Mouse (Mus musculus) hindbrain, embryonic 15.5 days (tissue): ENCODE measurements at regions not wholly inside any gene's neighbourhood (a gene's known extent, or its start where the extent isn't known, plus 50 kb on each side); places are given as distances from the start of the nearest gene placed in this dataset.

ENCODE experiments used
- ATAC-seq: fragments of 200-750 bp; cut with Nextera tagmentation; 2 replicates; pipeline ENCODE4 v1.8.0; 2017; ENCODE audit warnings: low read depth, moderate number of reproducible peaks, moderate TSS enrichment; ENCODE audit not compliant: low FRiP score
- H3K27ac ChIP-seq: fragments of 300-500 bp; sonication (generic); replicated peaks from 2 replicates; pipeline ENCODE4 v1.5.1; 2015; ENCODE audit warnings: mild to moderate bottlenecking, inconsistent platforms
- H3K27me3 ChIP-seq: fragments of 300-500 bp; sonication (generic); 2 replicates; pipeline ENCODE4 v1.6.1; 2015; ENCODE audit warnings: control low read depth, inconsistent platforms
- H3K36me3 ChIP-seq: fragments of 300-500 bp; sonication (generic); 2 replicates; pipeline ENCODE4 v1.6.1; 2015; ENCODE audit warnings: control low read depth, inconsistent platforms
- H3K4me1 ChIP-seq: fragments of 300-500 bp; sonication (generic); replicated peaks from 2 replicates; pipeline ENCODE4 v1.6.1; 2015; ENCODE audit warnings: control low read depth, inconsistent platforms
- H3K4me2 ChIP-seq: fragments of 300-500 bp; sonication (generic); 2 replicates; pipeline ENCODE4 v1.6.1; 2015; ENCODE audit warnings: moderate library complexity, mild to moderate bottlenecking, inconsistent platforms
- H3K4me3 ChIP-seq: fragments of 300-500 bp; sonication (generic); 2 replicates; pipeline ENCODE4 v1.5.1; 2015; ENCODE audit warnings: mild to moderate bottlenecking, inconsistent platforms
- H3K9ac ChIP-seq: fragments of 300-500 bp; sonication (generic); 2 replicates; pipeline ENCODE4 v1.6.1; 2015; ENCODE audit warnings: inconsistent platforms
- H3K9me3 ChIP-seq: fragments of 300-500 bp; sonication (generic); 2 replicates; pipeline ENCODE4 v1.6.1; 2016; ENCODE audit warnings: control low read depth, inconsistent platforms
- WGBS: fragments of 180-500 bp; shearing (Covaris S2); methylation state at CpG from one replicate; pipeline ENCODE4 v1.1.7; 2015; 5-methylcytosine and 5-hydroxymethylcytosine counted together

DNA sequence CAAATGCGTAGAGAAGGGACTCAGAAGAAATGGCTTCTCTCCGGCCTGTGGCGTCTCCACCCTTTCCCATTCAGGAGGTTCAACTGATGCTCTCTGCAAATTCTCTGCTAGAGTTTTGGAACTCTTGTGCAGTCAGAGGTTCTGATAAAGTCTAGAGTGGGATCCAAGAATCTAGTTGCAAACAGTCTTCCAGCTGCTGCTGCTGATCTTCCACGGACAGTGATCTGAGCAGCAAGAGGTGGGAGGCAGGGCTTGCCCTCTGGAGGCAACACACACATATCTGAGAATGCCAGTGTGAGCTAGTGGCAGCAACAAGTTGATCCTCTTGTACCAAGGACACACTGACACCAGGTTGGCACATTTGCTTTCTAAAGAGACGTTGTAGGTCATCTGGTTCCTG, 93.4 kb upstream of the Gas1 start:
- Histone ChIP-seq H3K9ac (no peak overlapping the region), H3K4me2 (no peak overlapping the region), H3K9me3 (no peaks in the 10 kb centered on the region; the same call in 1 of the 2 replicates), H3K36me3 (no peaks in the 10 kb centered on the region), H3K27me3 (no peaks in the 10 kb centered on the region), H3K27ac (no peak overlapping the region), H3K4me1 (peaks cover 8% of the 10 kb centered on the region), H3K4me3 (no peak overlapping the region)
- WGBS = 93% methylated on average over 5 of the region's 5 CpGs
- ATAC-seq = no peak

DNA sequence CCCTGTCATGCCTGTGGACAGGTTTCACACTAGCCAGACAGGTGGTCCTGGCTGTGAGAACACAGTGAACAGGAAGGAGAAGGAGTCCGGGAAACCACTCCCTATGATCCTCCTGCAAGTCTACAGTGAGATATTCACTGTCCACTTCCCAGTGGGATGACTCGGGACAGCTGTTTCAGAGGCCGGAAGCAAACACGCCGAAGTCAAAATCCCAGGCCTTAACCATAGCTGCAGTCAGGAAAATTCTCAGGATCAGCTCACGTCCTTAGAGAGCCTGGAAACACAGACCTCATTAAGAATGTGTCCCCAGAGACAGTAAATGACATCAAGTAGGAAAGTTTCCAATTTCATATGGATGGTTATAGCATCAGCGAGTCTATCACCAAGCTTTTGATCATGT, 96.2 kb upstream of the Gas1 start:
- ATAC-seq = no peak
- Histone ChIP-seq H3K4me2 (no peak overlapping the region), H3K9me3 (no peaks in the 10 kb centered on the region; the same call in 1 of the 2 replicates), H3K4me1 (no peaks in the 10 kb centered on the region; the same call in 1 of the 2 replicates), H3K9ac (no peak overlapping the region), H3K36me3 (no peaks in the 10 kb centered on the region), H3K27me3 (no peaks in the 10 kb centered on the region), H3K4me3 (no peak overlapping the region), H3K27ac (no peak overlapping the region)
- 80% methylated on average over 7 of the region's 7 CpGs for WGBS

DNA sequence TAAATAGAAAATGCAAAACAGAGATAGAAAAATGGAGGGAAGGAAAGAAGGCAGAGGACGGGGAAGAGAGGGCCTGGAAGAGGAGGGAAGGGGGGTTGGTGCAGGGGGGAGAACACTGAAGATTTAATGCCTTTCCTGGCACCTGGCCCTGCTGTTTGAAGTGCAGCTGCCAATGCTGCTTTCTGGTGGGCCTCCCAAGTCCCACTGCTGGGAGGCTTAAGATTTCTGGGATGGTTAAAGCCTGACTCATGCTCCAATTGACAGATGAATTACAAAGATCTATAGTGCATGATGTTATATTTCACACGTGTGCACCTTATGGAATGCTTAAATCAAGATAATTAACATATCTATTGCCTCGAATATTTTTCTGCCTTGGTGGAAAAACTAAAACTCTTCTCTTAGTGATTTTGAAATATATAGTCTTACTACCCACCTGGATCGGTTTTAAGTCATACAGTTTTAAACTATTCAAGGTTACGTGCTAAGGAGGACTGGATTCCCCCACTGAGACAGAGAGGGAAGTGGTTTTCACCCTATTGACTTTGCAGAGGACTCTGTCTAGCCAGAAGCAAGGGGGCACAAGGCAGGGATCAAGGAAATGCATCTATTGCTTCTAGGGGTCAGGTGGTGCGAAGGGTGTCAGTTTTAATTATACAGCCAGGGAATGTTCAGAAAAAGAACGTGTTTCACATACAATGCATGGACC, 105.5 kb upstream of the Gas1 start:
- H3K27me3 ChIP-seq = no peaks in the 10 kb centered on the region
- H3K4me1 ChIP-seq = no peaks in the 10 kb centered on the region
- H3K27ac ChIP-seq = no peak overlapping the region
- no peak overlapping the region for H3K4me3 ChIP-seq
- 64% methylated on average over 7 of the region's 7 CpGs for WGBS
- ATAC-seq = no peak
- H3K36me3 ChIP-seq = no peaks in the 10 kb centered on the region
- no peak overlapping the region for H3K4me2 ChIP-seq
- no peak overlapping the region for H3K9ac ChIP-seq
- no peaks in the 10 kb centered on the region for H3K9me3 ChIP-seq

DNA sequence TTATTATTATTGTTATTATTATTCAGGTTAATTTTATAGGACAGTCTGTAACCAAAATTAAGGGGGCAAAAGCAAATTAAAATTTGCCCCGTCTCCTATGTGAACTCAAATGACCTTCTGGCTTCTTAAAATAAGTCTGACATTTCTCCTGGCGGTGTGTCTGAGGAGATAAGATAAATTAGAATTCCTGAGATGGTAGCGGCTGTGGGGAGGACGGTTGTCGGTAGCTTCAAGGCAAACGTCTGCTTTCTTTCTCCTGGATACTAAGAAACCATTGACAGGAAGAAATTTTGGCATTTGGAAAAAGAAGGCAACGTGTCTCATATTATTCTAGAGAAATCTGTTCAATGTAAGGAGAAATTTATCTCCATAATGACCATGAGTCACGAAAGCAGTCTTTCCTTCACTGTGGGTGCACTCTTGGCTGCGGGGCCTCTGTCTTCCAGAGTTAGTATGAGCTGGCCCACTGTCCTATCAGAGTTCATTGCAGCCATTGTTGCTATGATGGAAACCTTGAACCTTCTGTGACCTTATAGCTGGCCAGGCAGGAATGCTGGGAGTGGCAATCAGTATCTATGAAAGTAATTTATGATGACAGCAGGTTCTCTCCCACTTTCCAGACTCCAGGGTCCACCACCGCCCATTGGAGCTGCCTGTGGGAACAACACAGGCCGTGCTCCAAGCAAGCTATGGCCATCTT, 109.5 kb upstream of the Gas1 start:
- Histone ChIP-seq H3K4me3 (no peak overlapping the region), H3K27ac (no peak overlapping the region), H3K9me3 (no peaks in the 10 kb centered on the region), H3K9ac (no peak overlapping the region), H3K4me1 (no peaks in the 10 kb centered on the region), H3K27me3 (no peaks in the 10 kb centered on the region), H3K4me2 (no peak overlapping the region), H3K36me3 (no peaks in the 10 kb centered on the region)
- no peak for ATAC-seq
- WGBS = 77% methylated on average over 11 of the region's 11 CpGs

DNA sequence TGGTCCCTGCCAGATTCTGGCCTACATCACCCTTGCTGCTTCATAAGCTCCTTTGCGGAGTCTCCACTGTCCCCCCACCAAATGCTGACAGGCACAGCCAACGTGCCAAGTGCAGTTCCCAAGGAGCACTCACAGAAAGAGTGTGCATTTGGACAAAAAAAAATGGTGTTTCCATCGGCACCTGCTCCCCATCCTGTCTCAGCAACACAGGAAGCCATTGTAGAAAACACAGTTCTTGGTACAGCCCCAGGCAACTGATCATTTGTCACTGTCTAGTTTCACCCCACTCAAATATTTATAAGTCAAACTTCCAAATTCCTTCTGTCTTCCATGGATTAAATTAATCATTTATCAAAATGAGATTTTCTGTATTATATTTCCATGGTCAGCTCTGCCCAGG, 112.5 kb upstream of the Gas1 start:
- Histone ChIP-seq H3K4me2 (no peak overlapping the region), H3K27me3 (no peaks in the 10 kb centered on the region), H3K9me3 (no peaks in the 10 kb centered on the region), H3K36me3 (no peaks in the 10 kb centered on the region), H3K27ac (no peak overlapping the region), H3K9ac (no peak overlapping the region), H3K4me3 (no peak overlapping the region), H3K4me1 (no peaks in the 10 kb centered on the region)
- peak; percentile 66; the same call in 1 of the 2 replicates for ATAC-seq
- WGBS = 36% methylated on average over 3 of the region's 3 CpGs

DNA sequence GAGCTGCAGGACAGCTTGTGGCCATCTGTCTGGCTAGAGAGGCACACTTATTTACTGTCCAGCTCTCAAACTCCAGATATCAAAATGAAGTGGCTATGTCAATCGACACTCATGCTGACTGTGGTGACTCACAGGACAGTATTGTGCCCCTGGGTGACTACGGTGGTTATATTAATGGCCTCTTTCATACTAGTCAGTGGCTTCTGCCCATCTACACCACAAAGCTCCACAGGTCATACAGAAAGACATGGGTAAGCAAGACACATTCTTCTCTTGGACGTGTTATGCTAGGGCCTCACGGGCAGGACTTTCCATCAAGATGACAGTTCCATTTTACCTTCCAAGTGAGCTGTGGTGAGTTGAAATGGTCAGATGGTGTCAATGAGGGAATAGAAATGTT, 113.7 kb upstream of the Gas1 start:
- Histone ChIP-seq H3K9me3 (no peaks in the 10 kb centered on the region), H3K36me3 (no peaks in the 10 kb centered on the region), H3K4me3 (no peak overlapping the region), H3K27ac (no peak overlapping the region), H3K9ac (no peak overlapping the region), H3K4me2 (no peak overlapping the region), H3K27me3 (no peaks in the 10 kb centered on the region), H3K4me1 (no peaks in the 10 kb centered on the region)
- ATAC-seq = no peak
- 84% methylated on average over 4 of the region's 4 CpGs for WGBS

DNA sequence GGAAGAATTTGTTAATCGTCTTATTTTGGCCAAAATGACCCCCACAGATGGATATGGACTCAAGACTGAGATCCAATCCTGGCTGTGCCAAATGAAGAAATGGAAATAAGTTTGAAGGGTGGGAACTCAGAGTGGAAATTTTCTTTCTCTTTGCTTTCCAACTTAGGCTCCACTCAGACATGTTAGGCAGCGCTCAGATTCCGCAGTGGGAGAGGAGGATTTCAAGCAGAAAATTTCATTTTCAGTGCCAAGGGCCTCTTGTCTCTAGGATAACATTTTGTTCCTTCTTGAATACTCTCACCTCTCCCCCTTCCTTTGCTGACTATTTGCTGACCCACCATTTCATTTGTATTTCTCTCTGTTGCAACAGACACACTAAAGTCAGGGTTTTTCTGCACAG, 114.2 kb upstream of the Gas1 start:
- no peaks in the 10 kb centered on the region for H3K4me1 ChIP-seq
- H3K36me3 ChIP-seq = no peaks in the 10 kb centered on the region
- H3K9me3 ChIP-seq = no peaks in the 10 kb centered on the region
- H3K4me3 ChIP-seq = no peak overlapping the region
- no peak overlapping the region for H3K4me2 ChIP-seq
- no peaks in the 10 kb centered on the region for H3K27me3 ChIP-seq
- no peak overlapping the region for H3K27ac ChIP-seq
- WGBS = 86% methylated on average over 3 of the region's 3 CpGs
- H3K9ac ChIP-seq = no peak overlapping the region
- no peak for ATAC-seq

DNA sequence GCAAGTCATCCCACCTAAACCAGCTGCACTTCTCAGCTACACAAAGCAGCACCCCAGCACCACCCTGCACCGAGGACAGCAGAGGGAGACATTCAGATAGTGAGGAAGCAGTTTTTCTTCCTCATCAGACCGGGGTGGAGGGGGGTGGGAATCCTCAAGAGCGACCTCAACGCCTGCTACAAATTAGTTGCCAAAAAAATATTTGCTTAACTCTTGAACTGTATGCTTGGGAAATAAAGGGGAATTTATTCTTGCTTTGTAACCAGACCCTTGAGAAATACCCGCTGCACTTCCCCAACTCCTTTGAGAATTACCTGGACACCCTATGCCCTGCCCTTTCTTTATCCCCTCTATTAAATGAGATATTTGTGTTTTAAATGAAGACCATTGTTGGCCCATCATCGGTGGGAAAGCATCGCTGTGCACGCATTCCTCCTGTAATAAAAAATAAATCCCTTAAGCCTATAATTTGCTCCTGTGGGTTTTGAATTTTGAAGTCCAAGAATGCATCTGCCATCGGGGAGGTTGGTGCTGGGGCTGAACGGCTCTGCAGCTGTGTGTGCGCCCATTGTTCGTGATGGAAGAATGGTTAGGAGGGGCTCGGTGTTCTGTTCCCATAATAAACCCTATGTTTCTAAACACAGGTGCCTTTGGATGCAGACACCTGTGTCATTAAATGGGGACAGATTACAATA, 119.2 kb upstream of the Gas1 start:
- Histone ChIP-seq H3K9ac (no peak overlapping the region), H3K9me3 (no peaks in the 10 kb centered on the region), H3K4me1 (no peaks in the 10 kb centered on the region), H3K36me3 (no peaks in the 10 kb centered on the region), H3K27ac (no peak overlapping the region), H3K27me3 (no peaks in the 10 kb centered on the region), H3K4me2 (no peak overlapping the region), H3K4me3 (no peak overlapping the region)
- no peak for ATAC-seq
- WGBS = 76% methylated on average over 13 of the region's 13 CpGs

DNA sequence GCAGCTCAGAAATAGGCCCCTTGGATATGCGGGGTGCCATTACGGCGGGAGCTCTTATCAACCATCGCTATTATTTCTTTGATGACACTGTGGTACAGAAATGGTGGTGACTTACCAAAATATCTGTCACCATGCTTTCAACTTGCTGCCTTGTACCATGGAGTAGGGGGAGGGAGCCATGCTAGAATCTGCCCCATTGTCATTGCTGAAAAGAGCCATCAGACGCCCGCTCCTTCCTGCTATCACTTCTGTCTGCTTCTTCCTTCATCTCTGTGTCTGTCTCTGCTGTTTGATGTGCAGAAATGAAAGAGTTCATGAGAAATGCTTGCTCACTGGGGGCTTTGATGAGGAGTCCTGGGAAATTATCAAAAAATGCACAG, 119.7 kb upstream of the Gas1 start:
- Histone ChIP-seq H3K4me1 (no peaks in the 10 kb centered on the region), H3K9me3 (no peaks in the 10 kb centered on the region), H3K4me3 (no peak overlapping the region), H3K36me3 (no peaks in the 10 kb centered on the region), H3K9ac (no peak overlapping the region), H3K4me2 (no peak overlapping the region), H3K27me3 (no peaks in the 10 kb centered on the region), H3K27ac (no peak overlapping the region)
- 86% methylated on average over 6 of the region's 6 CpGs for WGBS
- ATAC-seq = no peak

DNA sequence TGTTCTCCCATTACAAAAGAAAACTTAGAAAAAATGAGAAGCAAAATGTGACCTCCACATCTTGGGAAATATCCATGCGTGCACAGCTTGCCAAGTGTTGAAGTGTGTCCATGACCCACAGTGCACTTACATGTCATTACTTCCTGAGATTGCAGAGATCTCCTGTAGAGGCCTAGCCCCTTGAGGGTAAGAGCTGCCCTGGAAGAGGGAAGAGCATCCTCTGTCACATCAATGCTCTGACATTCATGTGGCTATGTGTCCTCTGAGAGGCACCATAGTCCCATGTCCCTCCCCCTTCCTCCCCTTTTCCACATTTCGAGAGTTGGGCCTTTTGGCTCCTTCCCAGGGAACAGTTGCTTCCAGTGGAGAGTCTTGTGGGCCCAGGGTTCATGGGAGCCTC, 121.4 kb upstream of the Gas1 start:
- WGBS = 64% methylated on average over 2 of the region's 2 CpGs
- no peaks in the 10 kb centered on the region for H3K4me1 ChIP-seq
- H3K9ac ChIP-seq = no peak overlapping the region
- H3K36me3 ChIP-seq = no peaks in the 10 kb centered on the region
- no peaks in the 10 kb centered on the region for H3K9me3 ChIP-seq
- no peak overlapping the region for H3K4me2 ChIP-seq
- no peak overlapping the region for H3K27ac ChIP-seq
- no peak overlapping the region for H3K4me3 ChIP-seq
- H3K27me3 ChIP-seq = no peaks in the 10 kb centered on the region
- ATAC-seq = no peak

DNA sequence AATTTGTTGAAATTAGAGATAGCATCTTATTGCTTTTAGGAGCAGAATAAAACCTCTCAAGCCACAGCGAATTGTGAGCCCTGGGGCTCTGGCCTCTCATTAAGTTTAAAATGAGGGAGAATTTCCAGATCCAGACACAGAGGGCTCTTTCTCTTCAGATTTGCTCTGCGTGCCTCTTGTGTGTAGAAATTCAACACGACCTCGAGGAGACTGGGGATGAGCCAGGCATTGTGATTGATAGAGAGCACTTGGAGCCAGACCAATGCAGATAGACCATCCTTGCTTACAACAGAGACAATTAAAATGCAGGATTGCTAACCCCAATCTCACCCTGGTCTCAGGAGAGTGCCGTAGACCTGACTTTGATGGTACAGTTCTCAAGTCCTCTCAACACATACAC, 121.9 kb upstream of the Gas1 start:
- Histone ChIP-seq H3K36me3 (no peaks in the 10 kb centered on the region), H3K4me2 (no peak overlapping the region), H3K27me3 (no peaks in the 10 kb centered on the region), H3K4me1 (no peaks in the 10 kb centered on the region), H3K9ac (no peak overlapping the region), H3K9me3 (no peaks in the 10 kb centered on the region), H3K27ac (no peak overlapping the region), H3K4me3 (no peak overlapping the region)
- ATAC-seq = no peak
- WGBS = 47% methylated on average over 5 of the region's 5 CpGs

DNA sequence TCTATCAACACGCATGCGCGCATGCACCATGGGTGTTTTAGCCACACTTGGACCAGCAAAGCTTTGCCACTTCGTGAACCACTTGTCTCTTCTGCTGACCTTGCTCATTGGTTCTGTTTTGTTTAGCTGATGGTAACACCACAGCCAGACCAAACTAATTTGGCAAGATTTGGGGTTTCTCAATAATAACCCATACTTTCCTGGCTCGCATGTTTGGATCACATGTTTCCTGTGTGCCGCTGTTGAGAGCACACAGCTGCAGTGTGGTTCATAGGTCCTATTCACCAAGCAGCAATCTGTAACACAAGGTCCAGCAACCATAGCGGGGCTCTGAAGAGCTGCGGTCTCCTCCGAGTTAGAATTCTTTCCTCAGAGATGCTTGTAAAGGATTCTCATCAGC, 126.4 kb upstream of the Gas1 start:
- Histone ChIP-seq H3K4me2 (no peak overlapping the region), H3K36me3 (no peaks in the 10 kb centered on the region), H3K27ac (no peak overlapping the region), H3K9ac (no peak overlapping the region), H3K4me3 (no peak overlapping the region), H3K9me3 (no peaks in the 10 kb centered on the region), H3K27me3 (no peaks in the 10 kb centered on the region), H3K4me1 (peaks cover 8% of the 10 kb centered on the region)
- no peak for ATAC-seq
- WGBS = 97% methylated on average over 9 of the region's 9 CpGs
